Mouse (Mus musculus) frontal cortex, postnatal 14 days (tissue): ENCODE results near the gene Cryz.

Experiments
- DNase-seq, 2 experiments: peaks; one replicate each; pipeline ENCODE4 v3.0.0; 2022; ENCODE audit warnings: low spot score in 2 of 2

Cryz gene

DNA sequence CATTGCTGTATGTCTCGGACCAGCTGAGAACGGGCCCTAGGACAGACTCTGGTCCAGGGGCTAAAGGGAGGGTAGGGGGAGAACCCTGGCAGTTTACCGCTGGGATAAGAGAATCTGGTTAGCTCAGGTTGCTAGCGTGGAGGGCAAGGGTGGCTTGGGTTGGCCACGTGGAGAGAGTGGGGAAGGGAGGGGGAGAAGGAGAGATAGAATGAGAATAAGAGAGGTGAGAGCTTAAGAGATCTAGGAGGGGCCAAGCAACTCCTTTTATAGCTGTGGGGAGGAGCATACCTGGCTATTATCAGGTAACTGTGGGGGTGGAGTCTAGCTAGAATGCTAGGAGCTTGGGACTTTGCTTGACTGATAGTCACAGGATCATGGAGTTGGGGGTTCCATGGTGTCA is 74.5 kb downstream of the Cryz start:
- no peak for DNase-seq
